Mouse (Mus musculus) neural tube, embryonic 14.5 days (tissue): ENCODE measurements at regions not wholly inside any gene's neighbourhood (a gene's known extent, or its start where the extent isn't known, plus 50 kb on each side); places are given as distances from the start of the nearest gene placed in this dataset.

Experiments
- ATAC-seq: fragments of 200-750 bp; cut with Nextera tagmentation; 2 replicates; pipeline ENCODE4 v1.8.0; 2017; ENCODE audit warnings: low read depth, mild to moderate bottlenecking, moderate TSS enrichment, moderate library complexity
- H3K27ac ChIP-seq: fragments of 300-500 bp; sonication (generic); 2 replicates; pipeline ENCODE4 v1.5.1; 2014; ENCODE audit warnings: low read depth, mild to moderate bottlenecking, control low read depth, low read length, moderate library complexity, mixed read lengths
- H3K27me3 ChIP-seq: fragments of 300-500 bp; sonication (generic); 2 replicates; pipeline ENCODE4 v1.6.1; 2014; ENCODE audit warnings: low read length; ENCODE audit not compliant: control insufficient read depth, insufficient read depth
- H3K36me3 ChIP-seq: fragments of 300-500 bp; sonication (generic); 2 replicates; pipeline ENCODE4 v1.6.1; 2014; ENCODE audit warnings: low read length, mixed read lengths; ENCODE audit not compliant: control insufficient read depth, insufficient read depth
- H3K4me1 ChIP-seq: fragments of 300-500 bp; sonication (generic); 2 replicates; pipeline ENCODE4 v1.6.1; 2014; ENCODE audit warnings: low read length; ENCODE audit not compliant: control insufficient read depth, insufficient read depth
- H3K4me2 ChIP-seq: fragments of 300-500 bp; sonication (generic); 2 replicates; pipeline ENCODE4 v1.6.1; 2014; ENCODE audit warnings: mild to moderate bottlenecking, low read depth, low read length, control low read depth
- H3K4me3 ChIP-seq: fragments of 300-500 bp; sonication (generic); 2 replicates; pipeline ENCODE4 v1.5.1; 2014; ENCODE audit warnings: low read depth, low read length, control low read depth, mixed read lengths
- H3K9ac ChIP-seq: fragments of 300-500 bp; sonication (generic); replicated peaks from 2 replicates; pipeline ENCODE4 v1.6.1; 2014; ENCODE audit warnings: low read depth, mild to moderate bottlenecking, control low read depth, low read length, mixed read lengths
- H3K9me3 ChIP-seq: fragments of 300-500 bp; sonication (generic); 2 replicates; pipeline ENCODE4 v1.6.1; 2016; ENCODE audit warnings: low read length; ENCODE audit not compliant: control insufficient read depth
- WGBS: fragments of 180-500 bp; shearing (Covaris S2); extraction: QIAGEN DNeasy Blood & Tissue Kit; methylation state at CpG from one replicate; pipeline ENCODE4 v1.1.7; 2014; 5-methylcytosine and 5-hydroxymethylcytosine counted together

GRCm38 (mm10) chr11:113098360-113098759 is 316.3 kb downstream of the Sox9 start:
- Histone ChIP-seq H3K27me3 (no peaks in the 10 kb centered on the region), H3K27ac (no peak overlapping the region), H3K4me3 (no peak overlapping the region), H3K4me2 (no peak overlapping the region), H3K9ac (no peak overlapping the region), H3K4me1 (peaks cover 10% of the 10 kb centered on the region; the same call in 1 of the 2 replicates), H3K9me3 (no peaks in the 10 kb centered on the region), H3K36me3 (no peaks in the 10 kb centered on the region)
- ATAC-seq = no peak
- WGBS = 92% methylated on average over 2 of the region's 2 CpGs

GRCm38 (mm10) chr11:113100800-113101199 is 318.8 kb downstream of the Sox9 start:
- no peaks in the 10 kb centered on the region for H3K27me3 ChIP-seq
- ATAC-seq = no peak
- H3K9ac ChIP-seq = no peak overlapping the region
- WGBS = 54% methylated on average over 9 of the region's 9 CpGs
- H3K4me1 ChIP-seq = peaks cover 17% of the 10 kb centered on the region; the same call in 1 of the 2 replicates
- no peak overlapping the region for H3K27ac ChIP-seq
- H3K9me3 ChIP-seq = no peaks in the 10 kb centered on the region
- H3K4me2 ChIP-seq = no peak overlapping the region
- H3K36me3 ChIP-seq = no peaks in the 10 kb centered on the region
- H3K4me3 ChIP-seq = no peak overlapping the region

DNA sequence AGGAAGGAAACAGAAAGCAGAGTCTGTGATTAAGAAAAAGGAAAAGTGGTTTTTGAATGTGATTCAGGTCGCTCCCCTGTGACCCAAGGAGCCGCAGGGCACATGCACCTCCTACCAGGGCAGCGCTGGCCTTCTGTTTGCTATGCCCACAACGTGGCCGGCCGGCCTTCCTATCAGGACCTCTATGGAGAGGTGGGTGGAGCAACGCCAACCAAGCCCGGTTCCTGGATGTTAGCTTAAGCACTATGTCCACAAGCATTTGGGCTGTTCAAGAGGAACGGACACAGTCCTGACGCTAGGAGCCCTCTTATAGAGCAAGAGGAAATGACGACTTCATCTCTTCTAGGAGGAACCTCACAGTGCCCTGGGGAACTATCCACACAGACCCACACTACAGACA is 319.5 kb downstream of the Sox9 start:
- H3K4me1 ChIP-seq = peaks cover 14% of the 10 kb centered on the region; the same call in 1 of the 2 replicates
- no peak overlapping the region for H3K4me3 ChIP-seq
- no peak overlapping the region for H3K9ac ChIP-seq
- no peak overlapping the region for H3K27ac ChIP-seq
- no peaks in the 10 kb centered on the region for H3K27me3 ChIP-seq
- no peaks in the 10 kb centered on the region for H3K36me3 ChIP-seq
- no peak overlapping the region for H3K4me2 ChIP-seq
- 74% methylated on average over 11 of the region's 11 CpGs for WGBS
- no peaks in the 10 kb centered on the region for H3K9me3 ChIP-seq
- no peak for ATAC-seq

GRCm38 (mm10) chr11:113103161-113103845 is 321.3 kb downstream of the Sox9 start:
- Histone ChIP-seq H3K9me3 (no peaks in the 10 kb centered on the region), H3K9ac (no peak overlapping the region), H3K36me3 (no peaks in the 10 kb centered on the region), H3K4me1 (peaks cover 25% of the 10 kb centered on the region), H3K4me3 (no peak overlapping the region), H3K27ac (no peak overlapping the region), H3K27me3 (no peaks in the 10 kb centered on the region), H3K4me2 (no peak overlapping the region)
- WGBS = 76% methylated on average over 12 of the region's 12 CpGs
- ATAC-seq = no peak

DNA sequence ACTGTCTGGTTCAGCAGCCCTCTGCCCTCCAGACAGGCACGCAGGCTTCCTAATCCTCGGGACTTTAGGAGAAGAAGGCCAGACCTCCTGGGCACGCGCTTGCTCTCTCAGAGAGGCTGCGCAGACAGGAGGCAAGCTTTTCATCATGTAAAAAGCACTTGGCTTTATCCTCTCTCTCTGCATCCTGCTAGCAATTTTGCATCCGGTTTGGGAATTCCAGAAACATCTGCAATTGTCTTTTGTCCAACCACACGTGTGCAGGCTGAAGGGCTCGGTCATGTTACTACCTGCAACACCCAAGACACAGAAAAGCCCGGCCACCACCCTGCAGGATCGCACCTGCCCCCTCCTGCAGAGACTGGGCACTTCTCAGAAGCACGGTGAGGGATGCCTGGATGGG is 323.3 kb downstream of the Sox9 start:
- H3K4me2 ChIP-seq = no peak overlapping the region

DNA sequence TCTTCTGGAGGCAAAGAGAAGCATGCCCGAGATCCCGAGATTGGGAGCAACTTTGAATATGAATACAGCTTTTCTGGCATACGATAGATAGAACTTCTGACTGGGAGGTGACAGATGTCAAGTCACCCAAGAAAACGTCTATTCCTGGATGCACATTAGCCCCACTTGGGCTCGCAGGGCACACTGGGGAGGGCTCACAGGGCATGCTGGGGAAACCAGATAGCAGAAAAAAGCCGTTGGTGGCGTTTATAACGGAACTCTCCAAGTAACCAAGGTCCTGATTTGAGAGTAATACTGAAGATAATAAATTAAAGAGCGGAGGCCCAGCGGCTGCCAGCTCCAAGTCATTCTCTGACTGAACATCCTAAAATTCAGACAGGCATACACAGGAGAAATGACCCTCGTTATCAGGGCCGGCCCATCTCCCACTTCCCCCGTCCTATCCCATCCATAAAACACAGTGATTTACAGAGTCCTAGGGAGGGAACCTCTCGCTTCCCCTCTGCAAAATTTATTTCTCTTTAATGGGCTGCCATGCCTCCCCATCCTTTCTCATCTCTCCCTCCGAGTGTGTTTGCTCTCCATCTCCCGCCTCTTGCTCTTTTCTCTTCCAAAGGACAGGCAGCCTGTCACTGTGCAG is 325.3 kb downstream of the Sox9 start:
- no peaks in the 10 kb centered on the region for H3K27me3 ChIP-seq
- ATAC-seq = peak; percentile 53; the same call in 1 of the 2 replicates
- 20% methylated on average over 16 of the region's 16 CpGs for WGBS
- H3K4me1 ChIP-seq = peaks cover 19% of the 10 kb centered on the region
- H3K4me3 ChIP-seq = no peak overlapping the region
- no peak overlapping the region for H3K4me2 ChIP-seq
- H3K9ac ChIP-seq = no peak overlapping the region
- H3K9me3 ChIP-seq = no peaks in the 10 kb centered on the region
- no peaks in the 10 kb centered on the region for H3K36me3 ChIP-seq
- H3K27ac ChIP-seq = peak overlapping the region; percentile 7; the same call in 1 of the 2 replicates

More for the DNA sequence above, 323.3 kb downstream of the Sox9 start:
- H3K9ac ChIP-seq = no peak overlapping the region
- no peak overlapping the region for H3K4me3 ChIP-seq
- no peaks in the 10 kb centered on the region for H3K36me3 ChIP-seq
- H3K9me3 ChIP-seq = no peaks in the 10 kb centered on the region
- no peaks in the 10 kb centered on the region for H3K27me3 ChIP-seq
- no peak for ATAC-seq
- WGBS = 71% methylated on average over 11 of the region's 11 CpGs
- peaks cover 25% of the 10 kb centered on the region for H3K4me1 ChIP-seq
- H3K27ac ChIP-seq = no peak overlapping the region

DNA sequence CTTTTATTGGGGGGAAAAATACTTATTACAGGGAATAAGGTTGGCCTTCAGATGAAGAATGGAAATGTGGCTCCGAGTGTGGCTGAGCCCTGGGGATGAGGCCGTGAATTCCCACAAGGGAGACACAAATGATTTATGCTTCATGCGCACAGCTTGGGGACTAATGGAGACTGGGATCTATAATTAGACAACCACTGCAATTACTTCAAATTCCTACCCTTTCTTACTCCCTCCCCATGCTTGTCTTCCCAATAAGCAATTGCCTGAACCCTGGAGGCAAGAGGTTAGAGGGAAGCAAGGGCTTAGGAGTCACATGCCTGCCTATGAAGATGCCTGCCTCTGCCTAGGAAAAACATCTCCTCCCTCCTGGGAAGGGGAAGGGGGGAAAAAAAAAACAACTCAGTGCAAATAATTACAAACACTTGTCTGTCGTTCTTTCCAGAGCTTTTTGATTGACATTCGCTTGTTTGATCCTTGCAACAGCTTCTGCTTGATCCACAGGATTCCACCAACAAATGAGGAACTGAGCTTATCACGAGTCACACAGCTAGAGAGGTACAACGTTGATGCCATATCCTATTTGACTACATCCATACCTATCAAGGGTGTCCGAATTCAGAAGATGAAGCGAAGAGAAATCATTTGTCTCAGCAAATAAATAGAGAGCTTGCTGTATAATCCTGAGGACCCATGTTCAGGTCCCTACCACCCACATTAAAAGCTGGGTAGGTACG is 326.1 kb downstream of the Sox9 start:
- Histone ChIP-seq H3K4me1 (peaks cover 19% of the 10 kb centered on the region), H3K27ac (peak overlapping the region; percentile 7; the same call in 1 of the 2 replicates)

GRCm38 (mm10) chr11:113109096-113109495 is 327.1 kb downstream of the Sox9 start:
- whole genome bisulfite sequencing = 89% methylated on average over 4 of the region's 4 CpGs
- Histone ChIP-seq H3K36me3 (no peaks in the 10 kb centered on the region), H3K27ac (no peak overlapping the region), H3K4me3 (no peak overlapping the region), H3K4me2 (no peak overlapping the region), H3K27me3 (no peaks in the 10 kb centered on the region), H3K4me1 (peaks cover 16% of the 10 kb centered on the region), H3K9me3 (no peaks in the 10 kb centered on the region), H3K9ac (no peak overlapping the region)
- ATAC-seq = no peak

More for the DNA sequence above, 326.1 kb downstream of the Sox9 start:
- Histone ChIP-seq H3K9ac (no peak overlapping the region), H3K36me3 (no peaks in the 10 kb centered on the region), H3K4me2 (no peak overlapping the region), H3K27me3 (no peaks in the 10 kb centered on the region), H3K4me3 (no peak overlapping the region), H3K9me3 (no peaks in the 10 kb centered on the region)
- WGBS = 55% methylated on average over 10 of the region's 10 CpGs
- ATAC-seq = no peak
